In the genomic region with DNA sequence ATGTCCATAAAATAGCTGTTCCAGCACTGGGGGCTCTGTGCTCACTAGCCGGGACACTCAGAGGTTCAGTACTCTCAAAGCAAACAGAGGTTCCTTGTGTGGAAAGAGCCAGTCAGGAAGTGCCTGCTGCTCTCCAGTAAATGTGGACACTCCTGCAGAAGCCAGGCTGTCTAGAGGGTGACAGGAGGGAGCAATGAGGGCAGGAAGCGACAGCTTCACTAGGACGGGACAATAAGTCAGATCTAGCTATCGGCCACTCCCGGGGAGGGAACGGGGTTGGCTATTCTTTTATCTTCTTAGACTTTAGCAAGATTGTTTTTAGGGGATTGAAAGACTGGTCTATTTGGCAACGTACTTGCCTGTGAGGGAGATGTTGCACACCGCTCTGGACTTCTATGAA, we compare ENCODE assay signal across 8 mouse cellular contexts.
DNase-seq lines count a peak whose midpoint lies in the region; ATAC-seq lines count a peak whose summit lies in the region.

No protein-coding gene starts in this region.

- 8% methylated on average over 8 of the region's 8 CpGs for WGBS in forebrain, embryonic 11.5 days
- 10% methylated on average over 8 of the region's 8 CpGs for WGBS in hindbrain, embryonic 16.5 days
- 17% methylated on average over 8 of the region's 8 CpGs for WGBS in liver, embryonic 11.5 days
- WGBS in neural tube, embryonic 13.5 days: 5% methylated on average over 8 of the region's 8 CpGs

- peak; percentile 50; the same call in 1 of the 2 replicates for ATAC-seq in forebrain, embryonic 11.5 days (replicated peaks; ENCODE audit: low FRiP score)
- peak; percentile 64 for ATAC-seq in hindbrain, embryonic 16.5 days
- 0 out of 2 replicates have a peak, but pooled peaks have one; percentile 39 for ATAC-seq in liver, embryonic 11.5 days (replicated peaks; ENCODE audit: low FRiP score)
- ATAC-seq in neural tube, embryonic 13.5 days (ENCODE audit: low read depth): no peak

- H3K27ac ChIP-seq in forebrain, embryonic 11.5 days (ENCODE audit: low read depth, low read length): peak overlapping the region; percentile 48
- peak overlapping the region; percentile 11; the same call in 1 of the 2 replicates for H3K27ac ChIP-seq in hindbrain, embryonic 16.5 days (ENCODE audit: low read depth, low read length)
- H3K27ac ChIP-seq in liver, embryonic 11.5 days (ENCODE audit: low read depth, low read length): peak overlapping the region; percentile 19; the same call in 1 of the 2 replicates
- H3K27ac ChIP-seq in neural tube, embryonic 13.5 days (replicated peaks): no peak overlapping the region

- H3K9ac ChIP-seq in forebrain, embryonic 11.5 days (ENCODE audit: low read length): no peak overlapping the region
- no peak overlapping the region for H3K9ac ChIP-seq in hindbrain, embryonic 16.5 days (ENCODE audit: low read depth, low read length)
- 0 out of 2 replicates have a peak overlapping the region, but pooled peaks have one; percentile 6 for H3K9ac ChIP-seq in liver, embryonic 11.5 days (ENCODE audit: low read depth, low read length)
- H3K9ac ChIP-seq in neural tube, embryonic 13.5 days: no peak overlapping the region

- H3K4me1 ChIP-seq in forebrain, embryonic 11.5 days (replicated peaks; ENCODE audit: control insufficient read depth, insufficient read depth, low read length): peaks cover 5% of the 10 kb centered on the region; the same call in 1 of the 2 replicates
- no peaks in the 10 kb centered on the region; the same call in none of the 2 replicates for H3K4me1 ChIP-seq in hindbrain, embryonic 16.5 days (ENCODE audit: control insufficient read depth, insufficient read depth, low read depth, low read length)
- peaks cover 8% of the 10 kb centered on the region for H3K4me1 ChIP-seq in liver, embryonic 11.5 days (replicated peaks; ENCODE audit: control insufficient read depth, insufficient read depth, low read length)
- peaks cover 20% of the 10 kb centered on the region for H3K4me1 ChIP-seq in neural tube, embryonic 13.5 days (replicated peaks)

- H3K36me3 ChIP-seq in forebrain, embryonic 11.5 days (ENCODE audit: control insufficient read depth, insufficient read depth, low read length): no peaks in the 10 kb centered on the region
- no peaks in the 10 kb centered on the region for H3K36me3 ChIP-seq in hindbrain, embryonic 16.5 days (ENCODE audit: control insufficient read depth, insufficient read depth, low read length)
- H3K36me3 ChIP-seq in liver, embryonic 11.5 days (ENCODE audit: control insufficient read depth, insufficient read depth, low read length): no peaks in the 10 kb centered on the region
- H3K36me3 ChIP-seq in neural tube, embryonic 13.5 days: no peaks in the 10 kb centered on the region

- peak; percentile 30 for DNase-seq in adrenal gland, postnatal 10 days
- DNase-seq in adrenal gland, adult 8-10 months: no peak
- no peak for DNase-seq in forebrain, embryonic 11.5 days (ENCODE audit: low spot score)
- peak; percentile 45 for DNase-seq in liver, embryonic 11.5 days (ENCODE audit: low spot score)
- DNase-seq in gastrocnemius, adult 8-10 months (ENCODE audit: low spot score in 2 of 2): no peak
- no peak for DNase-seq in ovary, postnatal 36 days (ENCODE audit: low spot score)

- no peaks in the 10 kb centered on the region for H3K9me3 ChIP-seq in forebrain, embryonic 11.5 days (ENCODE audit: control insufficient read depth, low read length)
- no peaks in the 10 kb centered on the region for H3K9me3 ChIP-seq in hindbrain, embryonic 16.5 days (ENCODE audit: control insufficient read depth, low read length)
- H3K9me3 ChIP-seq in liver, embryonic 11.5 days (ENCODE audit: control insufficient read depth, low read length): no peaks in the 10 kb centered on the region
- 0 out of 2 replicates have a peak, but pooled peaks cover 4% of the 10 kb centered on the region for H3K9me3 ChIP-seq in neural tube, embryonic 13.5 days

- H3K27me3 ChIP-seq in forebrain, embryonic 11.5 days (ENCODE audit: control insufficient read depth, insufficient read depth, low read length): no peaks in the 10 kb centered on the region
- no peaks in the 10 kb centered on the region for H3K27me3 ChIP-seq in hindbrain, embryonic 16.5 days (replicated peaks; ENCODE audit: control insufficient read depth, insufficient read depth, low read length)
- no peaks in the 10 kb centered on the region for H3K27me3 ChIP-seq in liver, embryonic 11.5 days (replicated peaks; ENCODE audit: control insufficient read depth, insufficient read depth, low read length)
- no peaks in the 10 kb centered on the region for H3K27me3 ChIP-seq in neural tube, embryonic 13.5 days

- H3K4me3 ChIP-seq in forebrain, embryonic 11.5 days (ENCODE audit: low read depth, low read length): no peak overlapping the region
- no peak overlapping the region for H3K4me3 ChIP-seq in hindbrain, embryonic 16.5 days (ENCODE audit: low read length)
- no peak overlapping the region for H3K4me3 ChIP-seq in liver, embryonic 11.5 days (ENCODE audit: low read depth, low read length)
- H3K4me3 ChIP-seq in neural tube, embryonic 13.5 days: no peak overlapping the region

- no peak overlapping the region for H3K4me2 ChIP-seq in forebrain, embryonic 11.5 days (ENCODE audit: low read depth, low read length, severe bottlenecking)
- no peak overlapping the region for H3K4me2 ChIP-seq in hindbrain, embryonic 16.5 days (ENCODE audit: low read length)
- H3K4me2 ChIP-seq in liver, embryonic 11.5 days: peak overlapping the region; percentile 78
- peak overlapping the region; percentile 61; the same call in 1 of the 2 replicates for H3K4me2 ChIP-seq in neural tube, embryonic 13.5 days

Comparison
In these comparisons a context has a peak if more than half of its experiments do, and no peak if none do; other contexts are left out.
1. DNase-seq: peak in adrenal gland, postnatal 10 days (single experiment) and liver, embryonic 11.5 days (single experiment); none in adrenal gland, adult 8-10 months (single experiment), forebrain, embryonic 11.5 days (single experiment), gastrocnemius, adult 8-10 months (0 of 2) and ovary, postnatal 36 days (single experiment).
2. H3K4me2 ChIP-seq: peak in liver, embryonic 11.5 days (single experiment) and neural tube, embryonic 13.5 days (single experiment); none in forebrain, embryonic 11.5 days (single experiment) and hindbrain, embryonic 16.5 days (single experiment).